Mouse (Mus musculus) midbrain, embryonic 10.5 days (tissue): Measurements from ENCODE around the gene Glis2. TPM values are rescaled to one million over a fixed set of nuclear protein-coding genes. Genes with fewer than 3 reads are reported as not detected.

Experiments used
- DNase-seq: peaks from one replicate; pipeline ENCODE4 v3.0.0-alpha.2; 2017; ENCODE audit warnings: low spot score
- H3K27ac ChIP-seq: fragments of 300-500 bp; sonication (generic); replicated peaks from 2 replicates; pipeline ENCODE4 v1.5.1; 2016; ENCODE audit warnings: mild to moderate bottlenecking
- H3K27me3 ChIP-seq: fragments of 300-500 bp; sonication (generic); 2 replicates; pipeline ENCODE4 v1.6.1; 2016; ENCODE audit warnings: low read depth, mild to moderate bottlenecking; ENCODE audit not compliant: poor library complexity, severe bottlenecking
- H3K36me3 ChIP-seq: fragments of 300-500 bp; sonication (generic); 2 replicates; pipeline ENCODE4 v1.6.1; 2016; ENCODE audit warnings: mild to moderate bottlenecking, moderate library complexity
- H3K4me1 ChIP-seq: fragments of 300-500 bp; sonication (generic); 2 replicates; pipeline ENCODE4 v1.6.1; 2016
- H3K4me3 ChIP-seq: fragments of 300-500 bp; sonication (generic); 2 replicates; pipeline ENCODE4 v1.5.1; 2016; ENCODE audit warnings: mild to moderate bottlenecking, moderate library complexity
- H3K9me3 ChIP-seq: fragments of 300-500 bp; sonication (generic); replicated peaks from 2 replicates; pipeline ENCODE4 v1.6.1; 2016; ENCODE audit warnings: mild to moderate bottlenecking
- WGBS: fragments of 180-500 bp; shearing (Covaris S2); methylation state at CpG from one replicate; pipeline ENCODE4 v1.1.7; 2016; 5-methylcytosine and 5-hydroxymethylcytosine counted together
- polyA plus RNA-seq: library from polyadenylated mRNA; unstranded; fragments of >200 nt; fragmentation: Nextera tagmentation; extraction: Ambion mirVana; gene quantifications from 2 replicates; pipeline ENCODE4 v1.2.1, GENCODE M21; 2016

Glis2 gene
- 23.0 and 23.6 TPM in 2 replicates for polyA plus RNA-seq

- H3K9me3 ChIP-seq: no peaks in the 10 kb centered on the region
- peak; percentile 94 for DNase-seq
- H3K27me3 ChIP-seq: no peaks in the 10 kb centered on the region
- H3K4me3 ChIP-seq: peak within 1 kb of the TSS; percentile 77
- under 1% methylated on average over 41 of the region's 74 CpGs for WGBS
- peaks cover 67% of the 10 kb centered on the region for H3K4me1 ChIP-seq
- peak within 1 kb of the TSS; percentile 99 for H3K27ac ChIP-seq
- peaks cover 18% of the 10 kb centered on the region for H3K36me3 ChIP-seq
Observed at GRCm38 (mm10) chr16:4593971-4594813, at the start of gene Glis2. Gene Glis2 (plus strand): TSS chr16:4594713.

GRCm38 (mm10) chr16:4544845-4545244 is 49.7 kb upstream of the Glis2 start:
- Histone ChIP-seq H3K4me3 (no peak overlapping the region), H3K4me1 (peaks cover 18% of the 10 kb centered on the region), H3K36me3 (peaks cover 56% of the 10 kb centered on the region), H3K27ac (no peak overlapping the region), H3K27me3 (no peaks in the 10 kb centered on the region), H3K9me3 (no peaks in the 10 kb centered on the region)
- 80% methylated on average over 9 of the region's 9 CpGs for WGBS
- no peak for DNase-seq

DNA sequence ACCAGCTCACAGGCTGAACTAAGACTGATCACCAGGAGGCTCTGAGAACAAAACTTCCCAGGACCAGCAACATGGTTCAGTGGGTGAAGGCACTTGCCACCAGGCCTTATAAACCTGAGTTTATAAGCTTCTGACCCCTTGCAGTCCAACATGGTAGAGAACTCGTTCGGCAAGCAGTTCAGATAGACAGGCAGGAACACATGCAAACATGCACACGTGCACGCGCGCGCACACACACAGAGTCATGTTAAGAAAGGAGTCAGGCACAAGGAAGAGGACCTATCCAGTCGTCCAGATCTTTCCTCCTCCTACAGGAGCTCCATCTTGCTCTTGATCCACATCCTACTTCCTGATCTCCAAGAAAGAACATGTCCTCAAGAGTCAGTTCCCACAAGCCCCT is 47.7 kb upstream of the Glis2 start:
- H3K27ac ChIP-seq: no peak overlapping the region
- H3K9me3 ChIP-seq: no peaks in the 10 kb centered on the region
- H3K4me3 ChIP-seq: no peak overlapping the region
- no peak for DNase-seq
- H3K36me3 ChIP-seq: peaks cover 71% of the 10 kb centered on the region
- WGBS: 91% methylated on average over 8 of the region's 8 CpGs
- H3K27me3 ChIP-seq: no peaks in the 10 kb centered on the region
- peaks cover 9% of the 10 kb centered on the region for H3K4me1 ChIP-seq

GRCm38 (mm10) chr16:4547611-4548010 is 46.9 kb upstream of the Glis2 start:
- no peak for DNase-seq
- WGBS: 91% methylated on average over 5 of the region's 5 CpGs

DNA sequence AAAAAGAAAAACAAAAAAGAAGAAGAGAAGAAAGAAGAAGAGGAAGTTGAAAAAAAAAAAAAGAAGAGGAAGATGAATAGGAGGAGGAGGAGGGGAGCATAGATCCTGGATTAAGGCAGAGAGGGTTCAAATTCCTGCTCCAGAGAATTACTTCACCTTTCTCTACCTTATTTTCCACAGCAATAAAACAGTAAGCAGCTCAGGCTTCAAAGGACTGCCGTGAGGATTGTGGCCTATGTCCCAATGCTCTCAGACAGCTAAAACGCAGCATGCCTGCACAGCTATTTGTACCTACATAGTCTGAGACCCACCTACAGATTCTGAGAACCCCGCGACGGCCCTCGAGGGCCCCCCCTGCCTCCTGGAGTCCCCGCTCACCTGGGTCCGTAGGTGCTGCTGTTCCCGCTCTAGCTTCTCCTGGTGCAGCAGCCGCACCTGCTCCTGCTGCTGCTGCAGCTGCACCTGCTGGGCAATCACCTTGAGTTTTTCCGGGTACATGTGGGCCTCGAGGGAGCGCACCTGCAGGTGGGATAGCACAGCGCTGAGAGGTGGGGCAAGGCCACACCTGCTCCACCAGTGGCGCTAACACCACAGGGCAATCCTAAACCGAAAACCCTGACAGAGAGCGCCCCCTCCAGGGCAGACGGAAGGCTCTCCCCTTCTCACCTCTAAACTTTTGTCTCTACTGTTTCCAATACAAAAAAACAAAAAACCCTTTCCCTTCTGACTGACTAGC is 45.4 kb upstream of the Glis2 start:
- no peaks in the 10 kb centered on the region for H3K27me3 ChIP-seq
- DNase-seq: no peak
- H3K36me3 ChIP-seq: peaks cover 83% of the 10 kb centered on the region
- no peaks in the 10 kb centered on the region for H3K9me3 ChIP-seq
- WGBS: 91% methylated on average over 18 of the region's 18 CpGs
- peaks cover 21% of the 10 kb centered on the region for H3K4me1 ChIP-seq
- no peak overlapping the region for H3K4me3 ChIP-seq
- no peak overlapping the region for H3K27ac ChIP-seq

More at GRCm38 (mm10) chr16:4547611-4548010, 46.9 kb upstream of the Glis2 start:
- Histone ChIP-seq H3K4me3 (no peak overlapping the region), H3K27me3 (no peaks in the 10 kb centered on the region), H3K36me3 (peaks cover 75% of the 10 kb centered on the region), H3K4me1 (peaks cover 10% of the 10 kb centered on the region), H3K27ac (no peak overlapping the region), H3K9me3 (no peaks in the 10 kb centered on the region)

GRCm38 (mm10) chr16:4551056-4551455 is 43.5 kb upstream of the Glis2 start:
- no peaks in the 10 kb centered on the region for H3K9me3 ChIP-seq
- DNase-seq: peak; percentile 72
- H3K27me3 ChIP-seq: no peaks in the 10 kb centered on the region
- H3K36me3 ChIP-seq: peaks cover 78% of the 10 kb centered on the region
- peaks cover 21% of the 10 kb centered on the region for H3K4me1 ChIP-seq
- 48% methylated on average over 13 of the region's 13 CpGs for WGBS
- no peak overlapping the region for H3K4me3 ChIP-seq
- H3K27ac ChIP-seq: no peak overlapping the region

DNA sequence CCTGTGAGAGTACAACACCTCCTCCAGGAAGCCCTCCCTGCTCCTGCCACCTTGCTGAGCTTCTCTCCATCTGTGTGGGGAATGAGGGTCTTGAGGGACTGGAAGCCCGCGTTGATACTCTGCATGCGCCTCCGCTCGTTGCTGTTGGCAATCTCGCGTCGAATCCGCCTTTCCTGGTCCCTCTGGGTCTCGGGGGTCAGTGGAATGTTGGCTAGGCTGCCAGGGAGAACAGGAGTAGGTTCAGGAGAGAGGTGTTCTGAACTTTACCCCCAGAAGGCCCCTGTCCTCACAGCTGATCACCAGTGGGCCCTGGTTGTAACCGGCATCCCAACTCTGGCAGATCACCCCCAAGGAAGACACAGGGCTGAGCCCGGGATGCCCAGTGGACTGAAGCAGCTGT is 42.6 kb upstream of the Glis2 start:
- Histone ChIP-seq H3K27ac (no peak overlapping the region), H3K27me3 (no peaks in the 10 kb centered on the region), H3K4me1 (peaks cover 25% of the 10 kb centered on the region), H3K9me3 (0 out of 2 replicates have a peak, but pooled peaks cover 4% of the 10 kb centered on the region), H3K4me3 (no peak overlapping the region), H3K36me3 (peaks cover 78% of the 10 kb centered on the region)
- 97% methylated on average over 12 of the region's 12 CpGs for WGBS
- no peak for DNase-seq

- peak; percentile 34 for DNase-seq
Observed at GRCm38 (mm10) chr16:4552829-4553550, 41.5 kb upstream of the Glis2 start.

DNA sequence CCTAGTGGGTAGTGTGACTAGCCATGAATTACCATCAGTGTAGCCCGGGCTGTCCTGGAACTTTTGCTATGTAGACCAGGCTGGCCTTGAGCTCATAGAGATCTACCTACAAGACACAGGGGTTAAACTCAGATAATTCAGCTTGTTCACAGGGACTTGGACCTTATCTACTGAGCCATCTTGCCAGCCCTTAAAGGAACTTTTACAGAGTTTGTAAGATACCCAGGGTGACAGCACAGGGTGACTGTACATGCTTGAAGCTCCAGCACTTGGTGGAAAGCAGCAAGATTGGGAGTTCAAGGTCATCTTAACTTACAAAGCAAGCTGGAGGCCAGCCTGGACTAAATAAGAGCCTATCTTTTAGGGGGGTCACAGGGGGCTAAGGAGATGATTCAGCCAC is 39.0 kb upstream of the Glis2 start:
- peaks cover 42% of the 10 kb centered on the region for H3K4me1 ChIP-seq
- no peak for DNase-seq
- 0 out of 2 replicates have a peak, but pooled peaks cover 4% of the 10 kb centered on the region for H3K9me3 ChIP-seq
- WGBS: 95% methylated on average over 1 of the region's 1 CpGs
- no peak overlapping the region for H3K4me3 ChIP-seq
- peaks cover 47% of the 10 kb centered on the region for H3K36me3 ChIP-seq
- H3K27me3 ChIP-seq: no peaks in the 10 kb centered on the region
- H3K27ac ChIP-seq: no peak overlapping the region

More at GRCm38 (mm10) chr16:4552829-4553550, 41.5 kb upstream of the Glis2 start:
- H3K4me3 ChIP-seq: no peak overlapping the region
- 63% methylated on average over 6 of the region's 6 CpGs for WGBS
- peak overlapping the region; percentile 72 for H3K27ac ChIP-seq
- peaks cover 68% of the 10 kb centered on the region for H3K36me3 ChIP-seq
- H3K9me3 ChIP-seq: 0 out of 2 replicates have a peak, but pooled peaks cover 4% of the 10 kb centered on the region
- H3K27me3 ChIP-seq: no peaks in the 10 kb centered on the region
- H3K4me1 ChIP-seq: peaks cover 36% of the 10 kb centered on the region

GRCm38 (mm10) chr16:4557085-4557484 is 37.4 kb upstream of the Glis2 start:
- peak overlapping the region; percentile 97 for H3K27ac ChIP-seq
- DNase-seq: no peak
- peak overlapping the region; percentile 68 for H3K4me3 ChIP-seq
- 0 out of 2 replicates have a peak, but pooled peaks cover 4% of the 10 kb centered on the region for H3K27me3 ChIP-seq
- 86% methylated on average over 1 of the region's 1 CpGs for WGBS
- peaks cover 32% of the 10 kb centered on the region for H3K36me3 ChIP-seq
- 0 out of 2 replicates have a peak, but pooled peaks cover 4% of the 10 kb centered on the region for H3K9me3 ChIP-seq
- H3K4me1 ChIP-seq: peaks cover 40% of the 10 kb centered on the region

GRCm38 (mm10) chr16:4557949-4558348 is 36.6 kb upstream of the Glis2 start:
- Histone ChIP-seq H3K9me3 (0 out of 2 replicates have a peak, but pooled peaks cover 4% of the 10 kb centered on the region), H3K4me1 (peaks cover 31% of the 10 kb centered on the region), H3K27ac (peak overlapping the region; percentile 97), H3K27me3 (0 out of 2 replicates have a peak, but pooled peaks cover 4% of the 10 kb centered on the region), H3K4me3 (peak overlapping the region; percentile 68), H3K36me3 (peaks cover 26% of the 10 kb centered on the region)
- under 1% methylated on average over 19 of the region's 19 CpGs for WGBS
- no peak for DNase-seq

- 0 out of 2 replicates have a peak, but pooled peaks cover 4% of the 10 kb centered on the region for H3K9me3 ChIP-seq
- peaks cover 22% of the 10 kb centered on the region for H3K36me3 ChIP-seq
- DNase-seq: peak; percentile 93
Observed at GRCm38 (mm10) chr16:4558384-4558979, 36.0 kb upstream of the Glis2 start.

More at GRCm38 (mm10) chr16:4558384-4558979, 36.0 kb upstream of the Glis2 start:
- Histone ChIP-seq H3K4me1 (peaks cover 26% of the 10 kb centered on the region), H3K27ac (peak overlapping the region; percentile 97), H3K27me3 (0 out of 2 replicates have a peak, but pooled peaks cover 4% of the 10 kb centered on the region), H3K4me3 (peak overlapping the region; percentile 68)
- under 1% methylated on average over 38 of the region's 38 CpGs for WGBS
